Mouse (Mus musculus): ENCODE measurements around the gene Rab20. TPM values are rescaled to one million over a fixed set of nuclear protein-coding genes. Genes with fewer than 3 reads are reported as not detected.
"Not testable (repeated sequence)": the region's sequence is repeated elsewhere in the genome, so short reads cannot be mapped to it uniquely, and the experiment has no call there.

Gene Rab20
- polyA plus RNA-seq, 1 experiment from 2014 or later = 9.6 TPM

DNA sequence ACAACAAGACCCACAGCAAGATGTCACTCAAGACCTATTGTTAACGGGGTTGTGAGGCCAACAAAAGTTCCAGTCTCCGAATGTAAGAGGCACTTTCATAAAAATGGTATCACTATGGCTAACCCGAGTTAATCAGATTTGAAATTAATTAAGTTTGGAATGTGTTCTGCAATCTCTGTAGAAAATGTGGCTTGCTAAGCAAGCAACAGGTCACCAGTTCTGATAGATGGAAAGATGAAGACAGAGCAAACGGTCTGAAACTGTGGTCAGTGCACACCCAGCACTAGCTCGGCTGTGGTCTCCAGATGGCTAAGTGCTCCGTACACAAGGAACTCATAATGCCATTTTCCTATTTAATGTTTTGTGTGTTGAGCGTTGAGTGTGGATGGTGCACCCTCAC is 7.8 kb downstream of the Rab20 start:
- no peak overlapping the region for H3K9ac ChIP-seq (ENCODE audit: low read length)
- H3K4me1 ChIP-seq (replicated peaks; ENCODE audit: control insufficient read depth, insufficient read depth) = no peaks in the 10 kb centered on the region
- no peak for TF ChIP-seq EP300 (optimal IDR thresholded peaks at IDR 0.05)
- TF ChIP-seq CTCF (IDR thresholded peaks at IDR 0.05; ENCODE audit: low read depth) = no peak
- ATAC-seq (ENCODE audit: low FRiP score, low TSS enrichment) (no peak), DNase-seq (ENCODE audit: low spot score) (no peak)
- WGBS = 69% methylated on average over 7 of the region's 7 CpGs
- no peak overlapping the region for H3K27ac ChIP-seq (replicated peaks)
- H3K9me3 ChIP-seq (ENCODE audit: control insufficient read depth, low read length) = no peaks in the 10 kb centered on the region
- H3K4me2 ChIP-seq (replicated peaks; ENCODE audit: low read depth) = no peak overlapping the region
- no peak overlapping the region for H3K4me3 ChIP-seq (ENCODE audit: low read depth, low read length)
- H3K36me3 ChIP-seq (ENCODE audit: control insufficient read depth, insufficient read depth, low read length) = no peaks in the 10 kb centered on the region
- no peaks in the 10 kb centered on the region for H3K27me3 ChIP-seq (ENCODE audit: control insufficient read depth, insufficient read depth, low read length)

DNA sequence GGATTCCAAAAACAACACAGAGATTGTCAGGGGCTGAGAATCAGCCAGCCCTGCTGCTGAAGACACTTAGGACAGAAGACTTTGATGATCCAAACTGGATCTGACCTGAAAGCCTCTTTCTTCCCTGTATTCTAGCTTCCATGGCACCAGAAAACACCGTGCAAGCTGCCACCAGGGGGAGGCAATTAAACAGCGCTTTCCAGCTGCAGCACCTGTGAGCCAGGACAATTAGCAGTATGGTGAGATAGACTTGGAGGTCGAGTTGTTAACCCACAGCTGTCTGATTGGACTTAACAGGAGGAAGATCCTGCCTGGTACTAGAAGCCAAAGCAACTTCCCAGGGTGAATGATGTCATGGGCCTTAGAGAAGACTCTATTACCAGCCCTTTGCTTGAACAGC is 9.4 kb downstream of the Rab20 start:
- Histone ChIP-seq H3K9ac (ENCODE audit: low read length) (no peak overlapping the region), H3K27me3 (ENCODE audit: control insufficient read depth, insufficient read depth, low read length) (no peaks in the 10 kb centered on the region), H3K27ac (replicated peaks) (no peak overlapping the region), H3K36me3 (ENCODE audit: control insufficient read depth, insufficient read depth, low read length) (no peaks in the 10 kb centered on the region), H3K9me3 (ENCODE audit: control insufficient read depth, low read length) (no peaks in the 10 kb centered on the region), H3K4me2 (replicated peaks; ENCODE audit: low read depth) (no peak overlapping the region), H3K4me3 (ENCODE audit: low read depth, low read length) (no peak overlapping the region), H3K4me1 (replicated peaks; ENCODE audit: control insufficient read depth, insufficient read depth) (no peaks in the 10 kb centered on the region; the same call in 1 of the 2 replicates)
- ATAC-seq (ENCODE audit: low FRiP score, low TSS enrichment) = no peak
- peak; percentile 69 for DNase-seq (ENCODE audit: low spot score)
- whole genome bisulfite sequencing = 10% methylated on average over 3 of the region's 3 CpGs
- TF ChIP-seq EP300 (optimal IDR thresholded peaks at IDR 0.05) = no peak
- peak; percentile 83 for TF ChIP-seq CTCF (IDR thresholded peaks at IDR 0.05; ENCODE audit: low read depth)

DNA sequence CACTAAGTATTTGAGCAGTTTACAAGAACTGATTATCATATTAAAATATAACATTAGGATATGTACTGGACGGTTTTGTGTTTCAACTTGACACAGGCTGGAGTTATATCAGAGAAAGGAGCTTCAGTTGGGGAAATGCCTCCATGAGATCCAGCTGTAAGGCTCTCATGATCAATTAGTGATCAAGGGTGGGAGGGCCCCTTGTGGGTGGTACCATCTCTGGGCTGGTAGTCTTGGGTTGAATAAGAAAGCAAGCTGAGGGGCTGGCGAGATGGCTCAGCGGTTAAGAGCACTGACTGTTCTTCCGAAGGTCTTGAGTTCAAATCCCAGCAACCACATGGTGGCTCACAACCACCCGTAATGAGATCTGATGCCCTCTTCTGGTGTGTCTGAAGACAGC is 12.0 kb downstream of the Rab20 start:
- not testable (repeated sequence) for DNase-seq (ENCODE audit: low spot score); H3K9me3 ChIP-seq (ENCODE audit: control insufficient read depth, low read length); H3K27ac ChIP-seq (replicated peaks); H3K9ac ChIP-seq (ENCODE audit: low read length); H3K4me3 ChIP-seq (ENCODE audit: low read depth, low read length); H3K4me1 ChIP-seq (replicated peaks; ENCODE audit: control insufficient read depth, insufficient read depth); ATAC-seq (ENCODE audit: low FRiP score, low TSS enrichment); H3K36me3 ChIP-seq (ENCODE audit: control insufficient read depth, insufficient read depth, low read length); H3K27me3 ChIP-seq (ENCODE audit: control insufficient read depth, insufficient read depth, low read length); H3K4me2 ChIP-seq (replicated peaks; ENCODE audit: low read depth)
- WGBS = 90% methylated on average over 4 of the region's 5 CpGs

DNA sequence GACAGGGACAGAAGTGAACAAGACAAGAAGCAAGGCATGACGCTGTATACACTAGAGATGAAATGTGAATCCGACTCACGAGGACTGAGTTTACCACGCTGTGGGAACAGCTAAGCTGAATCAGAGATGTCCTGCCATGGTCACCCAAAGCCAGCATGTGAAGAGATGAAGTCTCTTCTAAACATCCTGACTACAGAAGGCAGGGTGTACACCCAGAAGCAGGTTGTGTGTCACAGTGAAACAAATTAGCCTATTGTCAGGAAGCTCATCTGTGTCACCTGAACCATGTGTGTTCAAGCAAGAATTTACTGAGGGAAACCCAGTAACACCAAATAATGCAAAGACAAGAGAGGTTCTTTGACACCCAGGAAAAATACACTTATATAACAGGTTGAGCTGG is 12.9 kb downstream of the Rab20 start:
- no peak for TF ChIP-seq CTCF (IDR thresholded peaks at IDR 0.05; ENCODE audit: low read depth)
- TF ChIP-seq EP300 (optimal IDR thresholded peaks at IDR 0.05) = no peak
- WGBS = 92% methylated on average over 4 of the region's 4 CpGs
- no peak overlapping the region for H3K27ac ChIP-seq (replicated peaks)
- H3K4me3 ChIP-seq (ENCODE audit: low read depth, low read length) = no peak overlapping the region
- no peak overlapping the region for H3K4me2 ChIP-seq (replicated peaks; ENCODE audit: low read depth)
- no peak for ATAC-seq (ENCODE audit: low FRiP score, low TSS enrichment)
- no peaks in the 10 kb centered on the region for H3K36me3 ChIP-seq (ENCODE audit: control insufficient read depth, insufficient read depth, low read length)
- no peak overlapping the region for H3K9ac ChIP-seq (ENCODE audit: low read length)
- DNase-seq (ENCODE audit: low spot score) = no peak
- H3K27me3 ChIP-seq (ENCODE audit: control insufficient read depth, insufficient read depth, low read length) = no peaks in the 10 kb centered on the region
- no peaks in the 10 kb centered on the region; the same call in 1 of the 2 replicates for H3K4me1 ChIP-seq (replicated peaks; ENCODE audit: control insufficient read depth, insufficient read depth)
- no peaks in the 10 kb centered on the region for H3K9me3 ChIP-seq (ENCODE audit: control insufficient read depth, low read length)

DNA sequence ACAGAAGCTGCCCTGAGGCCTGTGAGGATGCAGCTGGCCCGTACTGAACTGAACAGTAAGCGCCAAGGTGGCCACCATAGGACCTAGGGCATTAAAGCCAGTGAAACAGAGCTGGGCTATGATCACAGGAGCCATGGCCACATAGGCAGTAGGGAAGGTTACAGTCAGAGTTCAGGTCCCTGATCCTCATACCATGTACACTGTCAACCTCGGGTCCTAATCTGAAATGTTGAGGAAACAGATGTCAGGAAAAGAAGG is 13.9 kb downstream of the Rab20 start:
- Histone ChIP-seq H3K27ac (replicated peaks) (0 out of 2 replicates have a peak overlapping the region, but pooled peaks have one; percentile 35), H3K36me3 (ENCODE audit: control insufficient read depth, insufficient read depth, low read length) (no peaks in the 10 kb centered on the region), H3K4me1 (replicated peaks; ENCODE audit: control insufficient read depth, insufficient read depth) (no peaks in the 10 kb centered on the region; the same call in 1 of the 2 replicates), H3K9ac (ENCODE audit: low read length) (no peak overlapping the region), H3K4me3 (ENCODE audit: low read depth, low read length) (no peak overlapping the region), H3K4me2 (replicated peaks; ENCODE audit: low read depth) (no peak overlapping the region), H3K9me3 (ENCODE audit: control insufficient read depth, low read length) (no peaks in the 10 kb centered on the region), H3K27me3 (ENCODE audit: control insufficient read depth, insufficient read depth, low read length) (no peaks in the 10 kb centered on the region)
- DNase-seq (ENCODE audit: low spot score) = no peak
- no peak for ATAC-seq (ENCODE audit: low FRiP score, low TSS enrichment)
- no peak for TF ChIP-seq CTCF (IDR thresholded peaks at IDR 0.05; ENCODE audit: low read depth)
- TF ChIP-seq EP300 (optimal IDR thresholded peaks at IDR 0.05) = no peak
- 65% methylated on average over 3 of the region's 3 CpGs for WGBS

DNA sequence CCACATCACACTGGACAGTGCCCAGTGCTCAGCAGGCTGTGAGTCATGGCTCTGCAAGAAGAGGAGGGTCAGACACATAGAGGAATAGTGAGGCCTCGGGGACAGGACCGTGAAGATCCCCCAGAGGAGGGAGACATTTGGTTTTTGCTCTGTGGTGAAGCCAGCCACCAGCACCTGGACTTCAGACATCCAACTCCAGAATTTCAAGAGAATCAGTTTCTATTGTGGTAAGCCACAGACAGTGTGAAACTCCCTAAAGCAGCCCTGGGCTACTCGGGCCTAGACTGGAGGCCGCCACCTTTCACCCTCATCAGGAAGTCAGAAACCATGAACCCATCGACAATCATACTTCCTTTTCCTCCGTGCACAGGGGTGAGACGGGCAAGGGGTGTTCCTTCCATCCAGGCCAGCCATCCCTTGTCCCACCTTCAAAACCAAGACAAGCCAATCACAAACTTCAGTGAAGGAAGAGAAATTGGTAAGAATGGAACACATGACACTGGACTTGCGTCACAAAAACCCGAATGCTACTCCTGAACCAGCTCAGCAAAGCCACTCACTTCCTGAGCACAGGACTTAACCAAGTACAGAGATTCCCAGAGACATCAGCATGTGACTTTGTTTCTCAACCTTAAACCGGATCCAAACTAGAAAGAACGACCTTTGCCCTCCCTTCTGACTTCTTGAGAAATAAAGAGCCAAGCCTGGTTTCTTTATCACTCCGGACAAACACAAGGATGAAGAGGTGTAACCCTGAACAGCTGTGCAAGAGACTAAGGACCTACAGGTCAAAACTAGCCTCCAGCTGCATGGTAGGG is 14.4 kb downstream of the Rab20 start:
- no peak overlapping the region for H3K4me2 ChIP-seq (replicated peaks; ENCODE audit: low read depth)
- WGBS = 66% methylated on average over 12 of the region's 12 CpGs
- TF ChIP-seq CTCF (IDR thresholded peaks at IDR 0.05; ENCODE audit: low read depth) (no peak), EP300 (optimal IDR thresholded peaks at IDR 0.05) (no peak)
- no peaks in the 10 kb centered on the region; the same call in 1 of the 2 replicates for H3K4me1 ChIP-seq (replicated peaks; ENCODE audit: control insufficient read depth, insufficient read depth)
- no peak overlapping the region for H3K9ac ChIP-seq (ENCODE audit: low read length)
- no peak overlapping the region for H3K4me3 ChIP-seq (ENCODE audit: low read depth, low read length)
- peak; percentile 74 for ATAC-seq (ENCODE audit: low FRiP score, low TSS enrichment)
- no peaks in the 10 kb centered on the region for H3K27me3 ChIP-seq (ENCODE audit: control insufficient read depth, insufficient read depth, low read length)
- H3K9me3 ChIP-seq (ENCODE audit: control insufficient read depth, low read length) = no peaks in the 10 kb centered on the region
- DNase-seq (ENCODE audit: low spot score) = no peak
- H3K27ac ChIP-seq (replicated peaks) = 0 out of 2 replicates have a peak overlapping the region, but pooled peaks have one; percentile 35
- no peaks in the 10 kb centered on the region for H3K36me3 ChIP-seq (ENCODE audit: control insufficient read depth, insufficient read depth, low read length)
